Mouse (Mus musculus): ENCODE data around the gene Abhd12.

- TF ChIP-seq CTCF (IDR thresholded peaks at IDR 0.05; ENCODE audit: insufficient read depth, low read length), result no peak
- TF ChIP-seq POLR2A (IDR thresholded peaks at IDR 0.05; ENCODE audit: borderline replicate concordance, extremely low read depth, low read depth, low read length), result no peak
Measured at GRCm38 (mm10) chr2:150874508-150874907, 30.0 kb downstream of the Abhd12 start.

Data from lung, adult 2 months (tissue).